Mouse (Mus musculus) hindbrain, postnatal 0 days (tissue): Measurements from ENCODE around the gene Mtor. TPM values are rescaled to one million over a fixed set of nuclear protein-coding genes. Genes with fewer than 3 reads are reported as not detected.

Source experiments
- ATAC-seq: fragments of 200-750 bp; cut with Nextera tagmentation; 2 replicates; pipeline ENCODE4 v1.8.0; 2017; ENCODE audit warnings: mild to moderate bottlenecking, moderate TSS enrichment, moderate library complexity
- DNase-seq: peaks from one replicate; pipeline ENCODE4 v3.0.0-alpha.2; 2015; ENCODE audit warnings: low spot score
- H3K27ac ChIP-seq: fragments of 300-500 bp; sonication (generic); 2 replicates; pipeline ENCODE4 v1.5.1; 2014; ENCODE audit warnings: mild to moderate bottlenecking
- H3K27me3 ChIP-seq: fragments of 300-500 bp; sonication (generic); 2 replicates; pipeline ENCODE4 v1.6.1; 2014; ENCODE audit warnings: low read length, mixed read lengths; ENCODE audit not compliant: insufficient read depth
- H3K36me3 ChIP-seq: fragments of 300-500 bp; sonication (generic); 2 replicates; pipeline ENCODE4 v1.6.1; 2014; ENCODE audit warnings: low read length, mixed read lengths; ENCODE audit not compliant: insufficient read depth
- H3K4me1 ChIP-seq: fragments of 300-500 bp; sonication (generic); 2 replicates; pipeline ENCODE4 v1.6.1; 2014; ENCODE audit warnings: antibody characterized with exemption, low read length, mixed read lengths; ENCODE audit not compliant: insufficient read depth
- H3K4me2 ChIP-seq: fragments of 300-500 bp; sonication (generic); 2 replicates; pipeline ENCODE4 v1.6.1; 2014; ENCODE audit warnings: low read depth, mild to moderate bottlenecking, low read length, moderate library complexity, mixed read lengths
- H3K4me3 ChIP-seq: fragments of 300-500 bp; sonication (generic); 2 replicates; pipeline ENCODE4 v1.5.1; 2014; ENCODE audit warnings: low read length
- H3K9ac ChIP-seq: fragments of 300-500 bp; sonication (generic); replicated peaks from 2 replicates; pipeline ENCODE4 v1.6.1; 2014; ENCODE audit warnings: mild to moderate bottlenecking, low read length, moderate library complexity, mixed read lengths
- H3K9me3 ChIP-seq: fragments of 300-500 bp; sonication (generic); 2 replicates; pipeline ENCODE4 v1.6.1; 2016; ENCODE audit warnings: low read length, mixed read lengths
- CTCF ChIP-seq: IDR thresholded peaks from 2 replicates; pipeline ENCODE4 v1.5.1; 2016; ENCODE audit warnings: antibody characterized with exemption, control low read depth, low read depth
- WGBS: fragments of 180-500 bp; shearing (Covaris S2); extraction: QIAGEN DNeasy Blood & Tissue Kit; methylation state at CpG from one replicate; pipeline ENCODE4 v1.1.7; 2014; 5-methylcytosine and 5-hydroxymethylcytosine counted together
- polyA plus RNA-seq: library from polyadenylated mRNA; unstranded; fragments of >200 nt; fragmentation: Nextera tagmentation; extraction: Ambion mirVana; gene quantifications from 2 replicates; pipeline ENCODE4 v1.2.1, GENCODE M21; 2015
- total RNA-seq: library from RNA; depleted of rRNA; stranded (reverse); fragments of >200 nt; gene quantifications from 2 replicates; pipeline ENCODE4 v1.2.3, GENCODE M21; 2014

The Mtor gene
- total and polyA plus RNA-seq, 2 experiments from 2014 or later, result 29.2 to 58.2 TPM

DNA sequence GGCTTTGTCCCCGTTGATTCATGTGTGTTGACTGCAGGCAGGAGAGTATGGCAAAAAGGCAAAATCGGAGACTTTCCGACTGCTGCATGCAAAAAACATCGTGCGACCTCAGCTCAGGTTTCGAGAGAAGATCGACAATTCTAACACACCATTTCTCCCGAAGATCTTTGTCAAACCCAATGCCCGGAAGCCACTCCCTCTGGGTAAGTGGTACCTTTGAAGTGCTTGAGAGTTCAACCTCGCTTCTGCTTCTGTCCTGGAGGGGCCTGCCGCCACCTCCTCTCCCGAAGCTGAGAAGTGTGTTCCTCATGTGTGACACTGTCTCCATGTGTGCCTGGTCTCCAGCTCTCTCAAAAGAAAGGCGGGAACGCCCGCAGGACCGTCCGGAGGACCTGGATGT is 114.3 kb downstream of the Mtor start:
- Histone ChIP-seq H3K36me3 (peaks cover 70% of the 10 kb centered on the region), H3K9ac (no peak overlapping the region), H3K27ac (no peak overlapping the region), H3K4me1 (peaks cover 4% of the 10 kb centered on the region; the same call in 1 of the 2 replicates), H3K27me3 (no peaks in the 10 kb centered on the region), H3K9me3 (no peaks in the 10 kb centered on the region), H3K4me3 (no peak overlapping the region), H3K4me2 (no peak overlapping the region)
- WGBS, result 94% methylated on average over 17 of the region's 17 CpGs
- ATAC-seq (no peak), DNase-seq (no peak)
- no peak for TF ChIP-seq CTCF

DNA sequence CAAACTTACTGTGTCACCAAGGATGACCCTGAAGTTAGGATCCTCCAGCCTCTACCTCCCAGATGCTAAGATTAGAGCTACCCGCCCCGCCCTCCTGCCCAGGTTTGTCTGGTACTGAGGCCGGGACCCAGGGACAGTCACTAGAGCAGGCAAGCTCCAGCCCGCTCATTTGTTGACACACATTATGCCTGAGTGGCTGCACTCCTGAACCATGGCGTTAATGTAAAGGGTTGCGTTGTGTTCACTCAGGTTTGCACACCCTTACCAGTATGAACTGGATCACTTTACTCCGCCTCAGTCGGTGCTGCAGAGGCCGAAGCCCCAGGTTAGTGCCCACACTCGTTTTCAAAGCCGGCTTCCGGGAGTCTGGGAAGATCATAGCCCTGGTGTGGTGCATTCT is 115.2 kb downstream of the Mtor start:
- no peak for TF ChIP-seq CTCF
- Histone ChIP-seq H3K9me3 (no peaks in the 10 kb centered on the region), H3K27me3 (no peaks in the 10 kb centered on the region), H3K9ac (no peak overlapping the region), H3K4me1 (peaks cover 4% of the 10 kb centered on the region; the same call in 1 of the 2 replicates), H3K4me2 (no peak overlapping the region), H3K27ac (no peak overlapping the region), H3K36me3 (peaks cover 79% of the 10 kb centered on the region), H3K4me3 (no peak overlapping the region)
- ATAC-seq, result no peak
- no peak for DNase-seq
- 96% methylated on average over 12 of the region's 12 CpGs for WGBS

DNA sequence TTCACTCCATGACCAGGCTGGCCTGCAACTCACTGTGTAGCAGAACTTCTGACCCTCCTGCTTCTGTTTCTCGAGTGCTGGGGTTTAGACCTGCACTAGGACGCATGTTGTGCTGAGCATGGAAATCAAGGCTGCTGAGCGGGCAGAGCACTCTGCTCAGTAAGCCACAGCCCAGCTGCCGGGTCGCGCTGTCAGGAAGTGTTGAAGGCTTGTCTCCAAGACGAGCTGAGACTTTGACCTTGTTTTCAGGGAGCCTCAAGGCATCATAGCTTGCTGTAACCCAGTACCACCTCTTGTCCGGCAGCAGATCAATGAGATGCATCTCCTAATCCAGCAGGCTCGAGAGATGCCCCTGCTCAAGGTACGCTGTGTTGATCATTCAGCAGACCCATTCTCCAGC is 121.7 kb downstream of the Mtor start:
- TF ChIP-seq CTCF, result no peak
- Histone ChIP-seq H3K9me3 (no peaks in the 10 kb centered on the region), H3K4me1 (no peaks in the 10 kb centered on the region), H3K27me3 (no peaks in the 10 kb centered on the region), H3K4me2 (no peak overlapping the region), H3K36me3 (peaks cover 85% of the 10 kb centered on the region), H3K27ac (no peak overlapping the region), H3K4me3 (no peak overlapping the region), H3K9ac (no peak overlapping the region)
- DNase-seq (no peak), ATAC-seq (no peak)
- 90% methylated on average over 10 of the region's 10 CpGs for WGBS

DNA sequence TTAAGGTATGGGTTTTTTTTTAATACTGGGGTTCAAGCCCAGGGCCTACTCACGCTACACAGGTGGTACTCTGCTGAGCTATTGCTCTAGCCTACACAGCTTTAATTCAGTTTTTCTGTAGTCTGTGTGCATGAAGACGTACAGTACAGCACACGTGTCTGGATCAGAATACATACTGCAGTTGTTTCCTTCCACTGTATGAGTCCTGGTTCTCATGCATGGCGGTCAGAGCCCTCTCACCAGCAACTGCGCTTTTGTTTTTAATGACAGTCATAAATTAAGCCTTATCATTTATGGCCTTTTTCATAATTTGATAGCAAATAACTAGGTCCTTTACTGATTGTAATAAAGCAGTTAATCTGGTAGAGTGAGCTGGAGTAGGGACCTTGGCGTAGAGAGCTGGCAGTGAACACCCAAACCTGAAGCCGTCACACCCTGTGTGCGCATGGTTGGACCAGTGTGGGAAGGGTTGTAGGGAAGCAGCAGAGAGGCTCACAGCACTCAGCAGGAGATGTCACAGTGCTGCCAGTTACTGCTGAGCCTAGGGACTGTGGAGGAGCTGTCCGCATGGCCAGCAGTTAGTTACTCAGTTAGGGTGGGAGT is 122.4 kb downstream of the Mtor start:
- H3K4me1 ChIP-seq, result no peaks in the 10 kb centered on the region
- H3K9me3 ChIP-seq, result no peaks in the 10 kb centered on the region
- H3K27me3 ChIP-seq, result no peaks in the 10 kb centered on the region
- no peak for DNase-seq
- peaks cover 85% of the 10 kb centered on the region for H3K36me3 ChIP-seq
- H3K27ac ChIP-seq, result no peak overlapping the region
- H3K4me2 ChIP-seq, result no peak overlapping the region
- H3K4me3 ChIP-seq, result no peak overlapping the region
- TF ChIP-seq CTCF, result no peak
- ATAC-seq, result no peak
- 89% methylated on average over 9 of the region's 9 CpGs for WGBS
- H3K9ac ChIP-seq, result no peak overlapping the region

- Histone ChIP-seq H3K4me3 (no peak overlapping the region), H3K27ac (no peak overlapping the region)
- 90% methylated on average over 7 of the region's 7 CpGs for WGBS
Observed at GRCm38 (mm10) chr4:148573222-148573621, 124.8 kb downstream of the Mtor start.

GRCm38 (mm10) chr4:148580765-148581164 is 132.4 kb downstream of the Mtor start:
- Histone ChIP-seq H3K9me3 (no peaks in the 10 kb centered on the region), H3K27ac (no peak overlapping the region), H3K36me3 (peaks cover 44% of the 10 kb centered on the region), H3K4me1 (no peaks in the 10 kb centered on the region), H3K27me3 (no peaks in the 10 kb centered on the region), H3K9ac (no peak overlapping the region), H3K4me2 (no peak overlapping the region), H3K4me3 (no peak overlapping the region)
- ATAC-seq (peak; percentile 31; the same call in 1 of the 2 replicates), DNase-seq (no peak)
- TF ChIP-seq CTCF, result no peak
- WGBS, result 75% methylated on average over 9 of the region's 9 CpGs

More at GRCm38 (mm10) chr4:148573222-148573621, 124.8 kb downstream of the Mtor start:
- ATAC-seq, result no peak
- Histone ChIP-seq H3K36me3 (peaks cover 81% of the 10 kb centered on the region), H3K27me3 (no peaks in the 10 kb centered on the region), H3K4me2 (no peak overlapping the region), H3K9me3 (no peaks in the 10 kb centered on the region), H3K9ac (no peak overlapping the region), H3K4me1 (no peaks in the 10 kb centered on the region)
- no peak for DNase-seq
- no peak for TF ChIP-seq CTCF

- no peak for TF ChIP-seq CTCF
- Histone ChIP-seq H3K4me1 (no peaks in the 10 kb centered on the region), H3K9ac (no peak overlapping the region), H3K9me3 (no peaks in the 10 kb centered on the region), H3K4me2 (no peak overlapping the region), H3K27ac (no peak overlapping the region), H3K36me3 (peaks cover 38% of the 10 kb centered on the region), H3K4me3 (no peak overlapping the region), H3K27me3 (no peaks in the 10 kb centered on the region)
- WGBS, result 92% methylated on average over 5 of the region's 5 CpGs
- DNase-seq (no peak), ATAC-seq (no peak)
Observed at GRCm38 (mm10) chr4:148581422-148581821, 133.0 kb downstream of the Mtor start.
